Mouse (Mus musculus) mouse embryonic stem cell (cell line): ENCODE data around the gene Rps6ka5.

Experiments used
- in situ Hi-C, 2 experiments: fragments of 300-500 bp; cut with MboI; formaldehyde crosslinking; loops; 1 replicate in 1 of 2; 3 replicates in 1 of 2; pipeline ENCODE4 v1.14.3; 2019 to 2020; ENCODE audit warnings: low sequenced_read_pairs in 2 of 2, low pct_unique_long_range_greater_than_20kb in 1 of 2, mixed read lengths in 1 of 2; ENCODE audit not compliant: unreplicated experiment in 1 of 2

Gene Rps6ka5

GRCm38 (mm10) chr12:100626273-100626990 is 100.4 kb downstream of the Rps6ka5 start:
- in situ Hi-C loops = no loop called here

- in situ Hi-C loops = no loop called here
Measured at GRCm38 (mm10) chr12:100624854-100625447, 101.8 kb downstream of the Rps6ka5 start.

GRCm38 (mm10) chr12:100615251-100615650 is 111.5 kb downstream of the Rps6ka5 start:
- in situ Hi-C loops = no loop called here

GRCm38 (mm10) chr12:100613878-100614277 is 112.9 kb downstream of the Rps6ka5 start:
- in situ Hi-C loops = no loop called here

GRCm38 (mm10) chr12:100613192-100613700 is 113.5 kb downstream of the Rps6ka5 start:
- in situ Hi-C loops = no loop called here

GRCm38 (mm10) chr12:100609766-100610165 is 117.0 kb downstream of the Rps6ka5 start:
- in situ Hi-C loops = loop anchor here (10.0 kb wide), 1 partner anchor 235 kb away; no protein-coding TSS in a partner anchor

- in situ Hi-C loops = loop anchor here (10.0 kb wide), 1 partner anchor 236 kb away; no protein-coding TSS in a partner anchor
Measured at GRCm38 (mm10) chr12:100609064-100609463, 117.7 kb downstream of the Rps6ka5 start.

GRCm38 (mm10) chr12:100606733-100607132 is 120.0 kb downstream of the Rps6ka5 start:
- in situ Hi-C loops = loop anchor here (10.0 kb wide), 1 partner anchor 238 kb away; no protein-coding TSS in a partner anchor

- in situ Hi-C loops = loop anchor here (10.0 kb wide), 1 partner anchor 239 kb away; no protein-coding TSS in a partner anchor
Measured at GRCm38 (mm10) chr12:100605596-100605995, 121.2 kb downstream of the Rps6ka5 start.

GRCm38 (mm10) chr12:100604540-100604939 is 122.2 kb downstream of the Rps6ka5 start:
- in situ Hi-C loops = loop anchor here (10.0 kb wide), 1 partner anchor 240 kb away; no protein-coding TSS in a partner anchor

GRCm38 (mm10) chr12:100594700-100595099 is 132.1 kb downstream of the Rps6ka5 start:
- in situ Hi-C loops = no loop called here

- in situ Hi-C loops = no loop called here
Measured at GRCm38 (mm10) chr12:100586601-100587000, 140.2 kb downstream of the Rps6ka5 start.

- in situ Hi-C loops = loop anchor here in 1 of 2 experiments (10.0 kb wide), 1 partner anchor 266 kb away; no protein-coding TSS in a partner anchor
Measured at GRCm38 (mm10) chr12:100579221-100579620, 147.6 kb downstream of the Rps6ka5 start.

GRCm38 (mm10) chr12:100578291-100578690 is 148.5 kb downstream of the Rps6ka5 start:
- in situ Hi-C loops = loop anchor here in 1 of 2 experiments (10.0 kb wide), 1 partner anchor 267 kb away; no protein-coding TSS in a partner anchor

GRCm38 (mm10) chr12:100575739-100576138 is 151.0 kb downstream of the Rps6ka5 start:
- in situ Hi-C loops = loop anchor here in 1 of 2 experiments (10.0 kb wide), 1 partner anchor 269 kb away; no protein-coding TSS in a partner anchor

GRCm38 (mm10) chr12:100570522-100571072 is 156.2 kb downstream of the Rps6ka5 start:
- in situ Hi-C loops = loop anchor here in 1 of 2 experiments (10.0 kb wide), 1 partner anchor 274 kb away; no protein-coding TSS in a partner anchor

- in situ Hi-C loops = no loop called here
Measured at GRCm38 (mm10) chr12:100568831-100569230, 158.0 kb downstream of the Rps6ka5 start.

- in situ Hi-C loops = no loop called here
Measured at GRCm38 (mm10) chr12:100568105-100568504, 158.7 kb downstream of the Rps6ka5 start.

GRCm38 (mm10) chr12:100567627-100568026 is 159.2 kb downstream of the Rps6ka5 start:
- in situ Hi-C loops = no loop called here
